Mouse (Mus musculus) small intestine, adult 2 months (tissue): Measurements from ENCODE around the gene Cpne6.

ENCODE experiments used
- CTCF ChIP-seq: fragments of 200-500 bp; IDR thresholded peaks from 2 replicates; pipeline ENCODE4 v1.5.1; 2012; ENCODE audit warnings: low read depth, mild to moderate bottlenecking, control low read depth, inconsistent platforms, low read length, moderate library complexity, mixed read lengths; ENCODE audit not compliant: insufficient replicate concordance, insufficient read length; ENCODE audit errors: extremely low read depth
- POLR2A ChIP-seq: fragments of 200-500 bp; IDR thresholded peaks from 2 replicates; pipeline ENCODE4 v1.6.1; 2012; ENCODE audit warnings: low read depth, mild to moderate bottlenecking, control low read depth, inconsistent platforms, low read length, moderate library complexity

- TF ChIP-seq POLR2A: no peak
- TF ChIP-seq CTCF: no peak
These were observed 53.0 kb downstream of the Cpne6 start for GRCm38 (mm10) chr14:55563249-55563648.
